Mouse (Mus musculus): ENCODE measurements around the gene Mmp7. TPM values are rescaled to one million over a fixed set of nuclear protein-coding genes. Genes with fewer than 3 reads are reported as not detected.

The Mmp7 gene
- not detected for total RNA-seq (2021)

GRCm38 (mm10) chr9:7691790-7692189 is at the start of gene Mmp7:
Gene Mmp7, plus strand, starts transcription at chr9:7692090.
- DNase-seq: no peak

- DNase-seq: no peak
Measured at GRCm38 (mm10) chr9:7647901-7648300, 44.0 kb upstream of the Mmp7 start.

- no peak for DNase-seq
Measured at GRCm38 (mm10) chr9:7650397-7651180, 41.3 kb upstream of the Mmp7 start.

GRCm38 (mm10) chr9:7652351-7653085 is 39.4 kb upstream of the Mmp7 start:
- no peak for DNase-seq

- no peak for DNase-seq
Measured at GRCm38 (mm10) chr9:7657946-7658345, 33.9 kb upstream of the Mmp7 start.

GRCm38 (mm10) chr9:7659469-7660020 is 32.3 kb upstream of the Mmp7 start:
- DNase-seq: no peak

GRCm38 (mm10) chr9:7661371-7661770 is 30.5 kb upstream of the Mmp7 start:
- no peak for DNase-seq

GRCm38 (mm10) chr9:7669674-7670073 is 22.2 kb upstream of the Mmp7 start:
- no peak for DNase-seq

GRCm38 (mm10) chr9:7672985-7673384 is 18.9 kb upstream of the Mmp7 start:
- no peak for DNase-seq

- no peak for DNase-seq
Measured at GRCm38 (mm10) chr9:7678154-7678837, 13.6 kb upstream of the Mmp7 start.

- no peak for DNase-seq
Measured at GRCm38 (mm10) chr9:7682081-7682618, 9.7 kb upstream of the Mmp7 start.

- no peak for DNase-seq
Measured at GRCm38 (mm10) chr9:7686024-7686423, 5.9 kb upstream of the Mmp7 start.

GRCm38 (mm10) chr9:7689799-7690198 is 2.1 kb upstream of the Mmp7 start:
- no peak for DNase-seq

GRCm38 (mm10) chr9:7693961-7694360 is 2.1 kb downstream of the Mmp7 start:
- DNase-seq: no peak

GRCm38 (mm10) chr9:7695646-7696045 is 3.8 kb downstream of the Mmp7 start:
- DNase-seq: no peak

- no peak for DNase-seq
Measured at GRCm38 (mm10) chr9:7708698-7709097, 16.8 kb downstream of the Mmp7 start.

GRCm38 (mm10) chr9:7711196-7711595 is 19.3 kb downstream of the Mmp7 start:
- no peak for DNase-seq

- DNase-seq: peak in 1 of 2 experiments; percentile 10
Measured at GRCm38 (mm10) chr9:7714062-7714907, 22.4 kb downstream of the Mmp7 start.

GRCm38 (mm10) chr9:7714908-7715175 is 23.0 kb downstream of the Mmp7 start:
- no peak for DNase-seq

- DNase-seq: no peak
Measured at GRCm38 (mm10) chr9:7721543-7721942, 29.7 kb downstream of the Mmp7 start.

GRCm38 (mm10) chr9:7728997-7729396 is 37.1 kb downstream of the Mmp7 start:
- no peak for DNase-seq

GRCm38 (mm10) chr9:7742696-7743095 is 50.8 kb downstream of the Mmp7 start:
- DNase-seq: no peak

Data from layer of hippocampus, postnatal 36 days (tissue).